Mouse (Mus musculus) urinary bladder, postnatal 36 days (tissue): ENCODE results near the gene Fgd5.
A peak's percentile ranks its signal among the peaks of the same experiment; 100 is the strongest.

ENCODE experiments used
- DNase-seq, 2 experiments: peaks; one replicate each; pipeline ENCODE4 v3.0.0; 2022; ENCODE audit warnings: low spot score in 2 of 2, mixed read lengths in 1 of 2

Gene Fgd5

GRCm38 (mm10) chr6:92004806-92005205, 26.1 kb downstream of the Fgd5 start:
- DNase-seq: no peak

GRCm38 (mm10) chr6:92010895-92011294, 32.2 kb downstream of the Fgd5 start:
- no peak for DNase-seq

- DNase-seq: no peak
Observed at GRCm38 (mm10) chr6:92012413-92012812, 33.7 kb downstream of the Fgd5 start.

- no peak for DNase-seq
Observed at GRCm38 (mm10) chr6:92013035-92013434, 34.4 kb downstream of the Fgd5 start.

GRCm38 (mm10) chr6:92013620-92014019, 34.9 kb downstream of the Fgd5 start:
- DNase-seq: no peak

- peak in 1 of 2 experiments; percentile 48 for DNase-seq
Observed at GRCm38 (mm10) chr6:92014936-92015335, 36.3 kb downstream of the Fgd5 start.

GRCm38 (mm10) chr6:92015848-92016247, 37.2 kb downstream of the Fgd5 start:
- no peak for DNase-seq

- DNase-seq: no peak
Observed at GRCm38 (mm10) chr6:92016738-92017137, 38.1 kb downstream of the Fgd5 start.

- DNase-seq: no peak
Observed at GRCm38 (mm10) chr6:92018421-92018820, 39.7 kb downstream of the Fgd5 start.

GRCm38 (mm10) chr6:92021061-92021460, 42.4 kb downstream of the Fgd5 start:
- peak in 1 of 2 experiments; percentile 50 for DNase-seq

GRCm38 (mm10) chr6:92021506-92021905, 42.8 kb downstream of the Fgd5 start:
- peak in 1 of 2 experiments; percentile 31 for DNase-seq

GRCm38 (mm10) chr6:92025252-92025651, 46.6 kb downstream of the Fgd5 start:
- DNase-seq: no peak

- DNase-seq: no peak
Observed at GRCm38 (mm10) chr6:92027379-92027778, 48.7 kb downstream of the Fgd5 start.

GRCm38 (mm10) chr6:92030646-92031045, 52.0 kb downstream of the Fgd5 start:
- DNase-seq: no peak

GRCm38 (mm10) chr6:92034713-92035112, 56.0 kb downstream of the Fgd5 start:
- DNase-seq: peak in 1 of 2 experiments; percentile 59

GRCm38 (mm10) chr6:92036372-92036771, 57.7 kb downstream of the Fgd5 start:
- no peak for DNase-seq

- no peak for DNase-seq
Observed at GRCm38 (mm10) chr6:92038158-92038557, 59.5 kb downstream of the Fgd5 start.

- DNase-seq: no peak
Observed at GRCm38 (mm10) chr6:92041271-92041670, 62.6 kb downstream of the Fgd5 start.

- DNase-seq: no peak
Observed at GRCm38 (mm10) chr6:92042055-92042454, 63.4 kb downstream of the Fgd5 start.

- no peak for DNase-seq
Observed at GRCm38 (mm10) chr6:92042850-92043249, 64.2 kb downstream of the Fgd5 start.

- DNase-seq: no peak
Observed at GRCm38 (mm10) chr6:92057768-92058167, 79.1 kb downstream of the Fgd5 start.

GRCm38 (mm10) chr6:92061725-92062124, 83.0 kb downstream of the Fgd5 start:
- DNase-seq: no peak

GRCm38 (mm10) chr6:92063452-92063851, 84.8 kb downstream of the Fgd5 start:
- DNase-seq: no peak

GRCm38 (mm10) chr6:92064101-92064500, 85.4 kb downstream of the Fgd5 start:
- no peak for DNase-seq
